Mouse (Mus musculus) stomach, postnatal 0 days (tissue): ENCODE data around the gene Sec16a.

Experiments
- CTCF ChIP-seq: IDR thresholded peaks from 2 replicates; pipeline ENCODE4 v1.5.1; 2016; ENCODE audit warnings: antibody characterized with exemption, low read depth, mild to moderate bottlenecking, moderate library complexity
- EP300 ChIP-seq: optimal IDR thresholded peaks from 2 replicates; pipeline ENCODE3; 2016; ENCODE audit warnings: antibody characterized with exemption

DNA sequence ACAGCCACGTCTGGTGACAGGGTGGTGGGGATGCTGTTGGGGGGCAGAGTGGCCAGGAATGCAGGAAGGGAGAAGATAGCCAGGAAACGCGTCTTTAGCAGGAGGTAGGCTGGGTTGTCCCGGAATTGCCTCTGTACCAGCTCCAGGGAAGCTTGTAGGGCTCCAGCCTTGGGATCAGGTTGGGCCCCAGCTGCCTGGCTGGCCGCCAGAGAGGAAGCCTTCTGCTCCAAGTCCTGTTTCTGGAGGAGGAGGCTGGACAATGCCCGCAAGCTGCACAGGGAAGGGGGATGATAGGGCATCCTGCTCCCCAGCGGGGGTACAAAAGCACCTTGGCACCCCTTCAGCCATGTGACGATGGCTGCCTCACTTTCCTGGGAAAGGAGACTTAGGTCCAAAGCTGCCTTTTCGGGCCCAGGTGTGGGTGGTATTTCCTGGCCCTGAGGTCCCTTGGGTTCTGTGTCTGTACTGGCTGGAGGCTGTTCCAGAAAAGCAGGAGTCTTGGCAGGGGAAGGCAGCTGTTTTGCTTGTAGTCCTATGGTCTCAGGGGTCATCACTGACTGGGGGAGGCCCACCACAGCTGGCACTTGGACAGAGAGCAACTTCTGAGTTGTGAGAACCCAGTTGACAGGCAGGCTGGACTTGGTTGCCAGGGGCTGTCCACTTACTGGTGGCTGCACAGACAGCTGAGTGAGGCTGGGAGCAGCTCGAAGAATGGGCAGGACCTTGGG lies 80.1 kb downstream of the Sec16a start:
- TF ChIP-seq CTCF (no peak), EP300 (no peak)
